Mouse (Mus musculus) ovary, postnatal 14 days (tissue): ENCODE results near the gene Cul9.
"Not testable (repeated sequence)": the region's sequence is repeated elsewhere in the genome, so short reads cannot be mapped to it uniquely, and the experiment has no call there.

ENCODE experiments used
- DNase-seq: peaks from one replicate; pipeline ENCODE4 v3.0.0; 2022; ENCODE audit warnings: low spot score

Gene Cul9

DNA sequence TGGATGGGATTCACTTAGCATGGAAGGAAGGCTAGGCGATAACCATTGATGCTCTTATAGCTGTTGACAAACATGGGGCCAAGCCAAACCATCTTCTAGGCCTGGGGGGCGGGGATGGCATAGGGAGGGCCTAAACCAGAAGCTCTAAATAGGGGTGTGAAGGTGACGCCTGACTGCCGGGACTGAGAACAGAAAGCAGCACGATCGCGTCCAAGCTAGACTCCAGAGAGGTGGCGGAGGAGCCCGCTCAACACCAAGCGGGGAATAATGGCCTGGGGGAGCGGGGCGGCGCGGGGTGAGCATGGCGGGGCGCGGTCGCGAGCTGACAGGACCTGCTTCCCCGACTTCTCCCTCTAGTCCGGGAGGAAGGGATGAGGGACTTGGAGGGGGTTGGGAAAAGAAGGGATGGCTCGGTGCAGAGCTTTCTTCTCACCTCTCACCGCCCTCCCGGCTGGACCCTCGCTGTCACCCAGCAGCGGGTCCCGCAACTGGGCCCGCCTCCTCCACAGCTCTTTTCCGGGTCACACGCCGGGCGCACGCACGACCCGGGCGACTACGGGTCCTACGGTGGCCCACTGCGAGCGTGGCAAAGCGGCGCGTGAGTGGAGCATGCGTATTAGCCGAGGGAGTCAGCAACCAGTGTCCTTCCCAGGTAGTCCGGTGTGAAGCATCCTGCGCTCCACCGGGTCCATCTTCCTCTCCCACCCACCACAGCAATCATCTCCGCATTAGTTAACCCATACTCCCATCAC is at the start of gene Cul9:
TSS of gene Cul9 (minus strand) at position 576 of the 752 bp plus-strand sequence.
- DNase-seq, result peak; percentile 56

DNA sequence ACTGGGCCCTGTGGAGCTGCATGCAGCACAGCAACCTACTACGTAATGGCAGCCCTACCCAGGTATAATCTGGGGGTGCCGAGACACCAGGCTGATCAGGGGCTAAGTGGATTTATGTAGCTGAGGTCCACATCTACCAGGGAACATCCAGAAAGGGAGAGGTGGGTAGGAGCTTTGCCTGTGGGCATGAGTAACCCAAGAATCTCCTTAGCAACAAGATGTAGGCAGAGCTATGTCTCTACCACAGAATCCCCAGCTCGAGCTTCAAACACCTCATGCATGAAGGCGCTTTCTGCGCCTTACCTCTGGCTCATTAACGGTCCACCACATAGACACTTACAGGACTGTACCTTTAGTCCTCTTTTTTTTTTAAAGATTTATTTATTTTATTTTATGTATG is 49.1 kb upstream of the Cul9 start:
- DNase-seq, result no peak

DNA sequence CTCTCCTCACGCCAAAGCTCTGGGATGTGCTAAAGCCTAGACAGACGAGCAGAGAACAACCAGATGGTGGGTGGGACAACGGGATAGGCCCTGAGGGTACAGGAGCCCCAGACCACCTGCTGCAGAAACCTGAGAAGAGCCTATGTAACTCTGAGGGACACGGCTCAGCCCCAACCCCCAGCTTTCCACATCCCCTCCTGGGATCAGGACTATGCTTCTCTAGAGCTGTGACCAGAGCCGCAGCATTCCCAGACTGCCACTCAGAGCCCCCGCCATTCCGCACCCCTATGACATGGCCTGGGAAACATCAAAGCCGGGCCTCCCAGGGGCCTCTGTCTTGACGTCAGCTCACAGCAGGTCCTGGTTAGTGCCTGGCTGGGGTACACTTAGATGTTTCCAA is 48.4 kb upstream of the Cul9 start:
- DNase-seq, result no peak

DNA sequence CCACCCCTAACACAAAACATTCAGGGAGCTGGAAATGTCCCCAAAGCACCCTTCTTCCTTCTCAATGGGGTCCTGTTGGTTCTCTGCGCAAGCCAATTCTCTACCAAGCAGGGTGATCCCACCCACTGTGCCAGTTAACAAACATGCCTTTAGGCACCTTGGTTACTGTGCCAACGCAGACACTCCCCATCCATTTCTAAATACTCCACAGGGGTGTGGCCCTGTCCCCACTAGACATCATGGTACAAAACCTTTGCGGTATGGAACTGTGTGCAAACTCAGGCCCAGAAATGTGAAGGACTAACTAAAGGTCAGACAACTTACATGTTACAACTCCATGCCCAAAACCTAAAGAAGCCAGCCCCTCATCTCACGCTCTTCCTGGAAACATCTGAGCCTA is 46.9 kb upstream of the Cul9 start:
- no peak for DNase-seq

GRCm38 (mm10) chr17:46591406-46591805 is 45.2 kb upstream of the Cul9 start:
- no peak for DNase-seq

DNA sequence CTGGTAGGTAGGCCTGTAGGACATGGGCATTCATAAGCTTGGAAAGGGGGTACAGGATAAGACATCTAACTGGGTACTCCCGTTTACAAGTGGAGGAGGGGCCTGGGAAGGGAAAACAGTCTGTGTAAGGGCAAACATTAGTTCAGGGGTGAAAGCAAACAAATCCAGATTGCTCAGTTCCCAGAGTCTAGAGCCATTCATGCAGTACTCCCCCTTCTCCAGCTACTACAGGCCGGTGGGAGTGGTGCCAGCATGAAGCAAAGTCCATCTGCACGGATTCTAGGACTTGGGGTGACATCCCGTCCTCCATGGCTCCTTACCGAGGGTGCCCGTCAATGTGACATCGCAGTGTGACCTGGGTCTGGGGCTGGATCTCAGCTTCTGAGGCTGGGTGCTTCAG is 44.3 kb upstream of the Cul9 start:
- no peak for DNase-seq

- DNase-seq, result no peak
These were observed 43.6 kb upstream of the Cul9 start for GRCm38 (mm10) chr17:46589635-46590314.

- no peak for DNase-seq
These were observed 42.7 kb upstream of the Cul9 start for GRCm38 (mm10) chr17:46588913-46589312.

GRCm38 (mm10) chr17:46588173-46588572 is 42.0 kb upstream of the Cul9 start:
- no peak for DNase-seq

DNA sequence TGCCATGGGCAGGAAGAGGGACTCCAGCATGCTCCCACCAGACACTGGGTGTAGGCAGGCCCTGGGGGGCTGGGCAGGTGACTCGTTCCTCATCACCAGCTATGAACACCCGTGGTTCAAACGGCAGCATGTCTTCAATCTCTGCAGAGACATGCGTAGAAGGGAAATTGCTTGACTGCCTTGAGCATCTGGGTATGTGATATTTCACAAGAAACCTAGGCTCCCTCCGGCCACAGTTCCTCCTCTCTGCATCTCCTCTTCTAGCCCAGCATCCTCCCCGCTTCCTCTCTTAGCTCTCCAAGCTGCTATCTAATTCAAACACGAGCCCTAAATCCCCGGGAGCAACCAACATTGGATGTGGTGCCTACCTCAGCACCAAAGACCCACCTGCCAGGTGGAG is 40.1 kb upstream of the Cul9 start:
- DNase-seq, result no peak

- no peak for DNase-seq
These were observed 32.5 kb upstream of the Cul9 start for GRCm38 (mm10) chr17:46578650-46579049.

- no peak for DNase-seq
These were observed 29.9 kb upstream of the Cul9 start for GRCm38 (mm10) chr17:46576070-46576469.

DNA sequence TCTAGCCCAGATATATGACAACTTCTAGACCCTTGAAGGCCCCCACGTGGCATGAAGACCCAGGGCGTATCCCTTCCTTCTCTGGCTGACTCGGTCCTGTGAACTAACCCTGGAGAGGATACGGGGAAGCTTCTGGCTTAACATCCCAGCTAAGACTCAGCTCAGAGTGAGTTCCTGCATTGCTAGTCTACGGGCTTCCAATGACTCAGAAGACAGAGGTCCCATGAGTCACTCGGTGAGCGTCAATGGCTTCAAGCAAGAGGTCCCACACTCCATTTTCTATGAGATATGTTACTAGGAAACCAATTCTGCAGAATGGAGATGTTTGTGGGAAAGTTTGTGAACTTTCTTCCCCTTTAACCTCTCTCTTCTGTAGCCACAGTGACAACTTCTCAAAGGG is 28.3 kb upstream of the Cul9 start:
- no peak for DNase-seq

- no peak for DNase-seq
These were observed 24.8 kb upstream of the Cul9 start for GRCm38 (mm10) chr17:46571005-46571404.

GRCm38 (mm10) chr17:46559146-46559545 is 13.0 kb upstream of the Cul9 start:
- DNase-seq, result no peak

DNA sequence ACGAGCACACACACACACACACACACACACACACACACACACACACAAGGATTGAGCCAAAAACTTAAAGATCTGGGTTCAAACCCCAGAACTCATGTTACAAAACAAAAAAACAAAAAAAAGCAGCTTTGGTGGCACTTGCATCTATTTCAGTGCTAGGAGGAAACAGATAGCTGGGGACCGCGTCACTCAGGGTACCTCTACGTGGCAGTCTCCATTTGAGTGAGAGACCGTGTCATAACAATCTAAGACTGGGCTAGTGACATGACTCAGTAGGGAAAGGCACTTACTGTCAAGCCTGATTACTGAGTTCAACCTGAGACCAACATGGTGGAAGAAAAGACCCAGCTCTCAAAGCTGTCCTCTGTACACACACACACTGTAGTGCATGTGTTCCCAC is 12.0 kb upstream of the Cul9 start:
- DNase-seq, result no peak

DNA sequence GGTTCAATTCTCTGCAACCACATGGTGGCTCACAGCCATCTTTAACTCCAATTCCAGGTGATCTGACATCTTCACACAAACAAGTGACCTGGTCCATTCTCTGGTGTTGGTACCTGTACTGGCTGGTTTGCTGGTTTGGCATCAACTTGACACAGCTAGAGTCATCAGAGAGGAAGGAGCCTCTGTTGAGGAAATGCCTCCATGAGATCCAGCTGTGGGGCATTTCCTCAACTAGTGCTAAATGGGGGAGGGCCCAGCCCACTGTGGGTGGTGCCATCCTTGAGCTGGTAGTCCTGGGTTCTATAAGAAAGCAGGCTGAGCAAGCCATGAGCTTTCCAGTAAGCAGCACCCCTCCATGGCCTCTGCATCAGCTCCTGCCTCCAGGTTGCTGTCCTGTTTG is 11.1 kb upstream of the Cul9 start:
- not testable (repeated sequence) for DNase-seq

- no peak for DNase-seq
These were observed 10.4 kb upstream of the Cul9 start for GRCm38 (mm10) chr17:46556584-46556945.

DNA sequence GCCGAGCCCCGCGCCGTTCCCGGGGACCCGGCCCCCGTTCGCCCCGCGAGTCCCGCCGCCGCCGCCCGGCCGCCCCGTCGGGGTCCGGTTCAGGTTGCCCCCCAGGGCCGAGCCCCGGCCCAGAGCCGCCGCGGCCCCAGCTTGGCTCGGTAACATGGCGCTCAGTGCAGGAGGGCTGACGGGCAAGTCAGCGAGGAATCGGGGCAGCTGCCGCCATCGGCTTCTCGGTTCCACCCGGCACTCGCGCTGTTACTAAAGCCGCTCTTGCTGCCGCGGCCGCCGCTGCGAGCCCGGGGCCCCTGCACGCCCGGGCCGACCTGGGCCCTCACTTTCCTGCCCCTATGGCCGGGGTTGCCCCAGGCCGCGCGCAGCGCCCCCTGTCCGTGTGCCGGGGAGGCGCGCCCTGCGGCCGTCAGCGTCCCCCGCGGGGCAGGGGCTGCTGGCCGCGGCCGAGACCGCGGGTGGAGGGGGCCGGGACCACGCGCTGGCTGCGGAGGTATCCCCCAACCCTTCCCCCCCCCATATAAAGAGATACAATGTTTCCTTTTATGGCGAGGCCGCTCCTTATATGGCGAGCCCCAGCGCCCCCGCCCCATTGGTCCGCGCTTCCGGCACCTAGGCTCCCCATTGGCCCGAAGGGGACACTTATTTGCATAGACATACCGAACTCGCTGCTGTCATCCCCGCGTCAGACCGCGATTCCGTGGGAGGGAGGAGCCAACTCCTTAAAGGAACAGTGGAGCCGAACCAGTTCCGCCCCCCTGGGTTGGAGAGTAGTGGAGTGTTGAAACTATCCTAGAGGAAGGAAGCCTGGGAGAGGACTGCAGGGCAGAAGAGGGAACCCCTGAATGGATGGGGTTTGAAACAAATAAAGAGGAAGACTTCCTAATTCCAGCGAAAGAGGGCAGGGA is 9.7 kb upstream of the Cul9 start, which contains the start of gene Srf:
TSS of gene Srf (minus strand) at position 503 of the 911 bp plus-strand sequence.
- peak; percentile 90 for DNase-seq

- DNase-seq, result peak; percentile 48
These were observed 8.9 kb upstream of the Cul9 start for GRCm38 (mm10) chr17:46554977-46555672.

DNA sequence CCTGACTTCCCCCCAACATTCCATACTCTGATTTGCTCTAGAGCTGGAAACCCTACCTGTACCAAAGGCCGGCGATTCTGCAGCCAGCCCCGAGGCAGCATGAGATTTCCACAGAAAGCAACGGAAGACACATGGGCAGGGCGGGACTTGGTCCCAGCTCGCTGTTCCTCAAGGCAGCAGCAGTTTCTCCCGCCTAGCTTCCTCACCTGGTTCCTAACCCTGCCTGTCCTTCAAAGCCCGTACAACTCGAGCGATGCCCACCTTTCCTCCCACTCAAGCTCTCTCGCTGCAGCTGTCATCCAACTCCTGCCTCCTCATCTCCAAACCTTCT is 8.4 kb upstream of the Cul9 start:
- no peak for DNase-seq

DNA sequence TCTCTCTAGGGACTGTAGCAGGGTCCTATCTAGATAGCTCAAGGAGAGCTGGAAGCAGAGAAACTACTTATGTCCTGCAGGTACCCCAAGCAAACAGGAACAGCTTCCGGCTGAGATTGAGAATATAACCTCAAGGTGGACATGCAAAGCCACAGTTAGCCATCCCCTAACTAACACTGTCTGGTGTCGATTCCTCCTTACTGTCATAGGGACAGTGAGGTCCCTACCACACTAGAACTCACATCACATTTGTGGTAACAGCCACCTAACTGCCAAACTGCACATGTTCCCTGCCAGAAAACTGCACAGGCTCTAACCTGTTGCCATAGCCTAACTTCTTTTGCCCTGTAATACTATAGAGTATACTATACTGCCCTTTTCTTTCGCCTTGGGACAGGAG is 7.7 kb upstream of the Cul9 start:
- no peak for DNase-seq
